Mouse (Mus musculus) naive thymus-derived CD4-positive, alpha-beta T cell, adult 2 months (primary cell): ENCODE measurements around the gene Rap1a.

ENCODE experiments used
- DNase-seq: peaks from one replicate; pipeline ENCODE4 v3.0.0-alpha.2; 2011; ENCODE audit warnings: low read depth

Rap1a gene

GRCm38 (mm10) chr3:105801191-105802166 is at the start of gene Rap1a:
Gene Rap1a, minus strand, starts transcription at chr3:105801336.
- peak; percentile 85 for DNase-seq

- DNase-seq: no peak
These were observed 45.3 kb upstream of the Rap1a start for GRCm38 (mm10) chr3:105846294-105847069.

- no peak for DNase-seq
These were observed 38.7 kb upstream of the Rap1a start for GRCm38 (mm10) chr3:105839836-105840235.

GRCm38 (mm10) chr3:105838655-105839054 is 37.5 kb upstream of the Rap1a start:
- no peak for DNase-seq

- no peak for DNase-seq
These were observed 35.7 kb upstream of the Rap1a start for GRCm38 (mm10) chr3:105836883-105837282.

GRCm38 (mm10) chr3:105835875-105836274 is 34.7 kb upstream of the Rap1a start:
- DNase-seq: no peak

- no peak for DNase-seq
These were observed 30.4 kb upstream of the Rap1a start for GRCm38 (mm10) chr3:105831584-105831983.

- peak; percentile 43 for DNase-seq
These were observed 24.5 kb upstream of the Rap1a start for GRCm38 (mm10) chr3:105825501-105826161.

GRCm38 (mm10) chr3:105824704-105825103 is 23.6 kb upstream of the Rap1a start:
- DNase-seq: no peak

GRCm38 (mm10) chr3:105824103-105824502 is 23.0 kb upstream of the Rap1a start:
- DNase-seq: no peak

GRCm38 (mm10) chr3:105823609-105824008 is 22.5 kb upstream of the Rap1a start:
- no peak for DNase-seq

GRCm38 (mm10) chr3:105821504-105821903 is 20.4 kb upstream of the Rap1a start:
- DNase-seq: no peak

GRCm38 (mm10) chr3:105820272-105820671 is 19.1 kb upstream of the Rap1a start:
- DNase-seq: no peak

GRCm38 (mm10) chr3:105818130-105819004 is 17.2 kb upstream of the Rap1a start:
- no peak for DNase-seq

GRCm38 (mm10) chr3:105816089-105816488 is 15.0 kb upstream of the Rap1a start:
- DNase-seq: no peak

- DNase-seq: peak; percentile 91
These were observed 14.2 kb upstream of the Rap1a start for GRCm38 (mm10) chr3:105815236-105815904.

- DNase-seq: no peak
These were observed 10.0 kb upstream of the Rap1a start for GRCm38 (mm10) chr3:105811146-105811545.

- no peak for DNase-seq
These were observed 7.3 kb upstream of the Rap1a start for GRCm38 (mm10) chr3:105808179-105809037.

GRCm38 (mm10) chr3:105807672-105808071 is 6.5 kb upstream of the Rap1a start:
- no peak for DNase-seq
